Mouse (Mus musculus) kidney, postnatal 10 days (tissue): ENCODE data around the gene Bsn.

Source experiments
- DNase-seq: peaks from one replicate; pipeline ENCODE4 v3.0.0; 2021; ENCODE audit warnings: mixed read lengths

Bsn gene

GRCm38 (mm10) chr9:108189787-108190679 lies at the start of gene Bsn:
Bsn (minus strand) TSS chr9:108190384.
- DNase-seq, result peak; percentile 86

GRCm38 (mm10) chr9:108239951-108240350 lies 49.8 kb upstream of the Bsn start:
- DNase-seq, result no peak

GRCm38 (mm10) chr9:108238831-108239230 lies 48.6 kb upstream of the Bsn start:
- DNase-seq, result no peak

- no peak for DNase-seq
Measured at GRCm38 (mm10) chr9:108238402-108238801, 48.2 kb upstream of the Bsn start.

- no peak for DNase-seq
Measured at GRCm38 (mm10) chr9:108234682-108235081, 44.5 kb upstream of the Bsn start.

GRCm38 (mm10) chr9:108232908-108233307 lies 42.7 kb upstream of the Bsn start:
- DNase-seq, result no peak

- no peak for DNase-seq
Measured at GRCm38 (mm10) chr9:108227911-108228649, 37.9 kb upstream of the Bsn start.

- DNase-seq, result no peak
Measured at GRCm38 (mm10) chr9:108225166-108225565, 35.0 kb upstream of the Bsn start.

- DNase-seq, result no peak
Measured at GRCm38 (mm10) chr9:108223633-108224032, 33.4 kb upstream of the Bsn start.

- DNase-seq, result no peak
Measured at GRCm38 (mm10) chr9:108221566-108221965, 31.4 kb upstream of the Bsn start.

- no peak for DNase-seq
Measured at GRCm38 (mm10) chr9:108220380-108220774, 30.2 kb upstream of the Bsn start.

GRCm38 (mm10) chr9:108219766-108220379 lies 29.7 kb upstream of the Bsn start:
- no peak for DNase-seq

GRCm38 (mm10) chr9:108217936-108218543 lies 27.9 kb upstream of the Bsn start:
- peak; percentile 49 for DNase-seq

- DNase-seq, result no peak
Measured at GRCm38 (mm10) chr9:108217406-108217805, 27.2 kb upstream of the Bsn start.

GRCm38 (mm10) chr9:108213105-108213504 lies 22.9 kb upstream of the Bsn start:
- no peak for DNase-seq

- no peak for DNase-seq
Measured at GRCm38 (mm10) chr9:108212426-108212825, 22.2 kb upstream of the Bsn start.

- DNase-seq, result no peak
Measured at GRCm38 (mm10) chr9:108205571-108205901, 15.4 kb upstream of the Bsn start.

- no peak for DNase-seq
Measured at GRCm38 (mm10) chr9:108204884-108205570, 14.8 kb upstream of the Bsn start.

- DNase-seq, result peak; percentile 86
Measured at GRCm38 (mm10) chr9:108203015-108203414, 12.8 kb upstream of the Bsn start.

- DNase-seq, result no peak
Measured at GRCm38 (mm10) chr9:108202169-108202568, 12.0 kb upstream of the Bsn start.

GRCm38 (mm10) chr9:108201160-108201559 lies 11.0 kb upstream of the Bsn start:
- peak; percentile 97 for DNase-seq

GRCm38 (mm10) chr9:108198621-108199020 lies 8.4 kb upstream of the Bsn start:
- no peak for DNase-seq
